Mouse (Mus musculus): ENCODE results near the gene Gm960.
A peak's percentile ranks its signal among the peaks of the same experiment; 100 is the strongest.

Gene Gm960

DNA sequence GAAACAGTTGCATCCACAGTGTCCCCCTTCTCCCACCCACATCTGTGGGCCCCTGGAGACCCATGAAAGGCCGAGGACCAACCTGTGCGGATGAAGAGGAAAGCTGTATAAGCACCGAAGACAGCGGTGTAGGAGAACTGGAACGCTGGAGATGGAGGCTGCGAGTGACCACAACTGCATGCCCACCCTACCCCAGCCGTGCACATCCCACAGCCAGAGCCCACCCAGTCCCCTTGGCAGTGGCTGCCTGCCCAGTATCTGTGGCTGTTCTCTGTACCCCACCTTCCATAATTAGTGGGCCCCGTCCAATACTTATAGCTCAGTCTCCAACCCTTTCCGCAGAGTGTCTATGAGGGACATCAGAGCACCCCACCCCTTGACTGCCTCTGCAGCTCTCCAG, 75.0 kb downstream of the Gm960 start:
- DNase-seq (ENCODE audit: low spot score): no peak

DNA sequence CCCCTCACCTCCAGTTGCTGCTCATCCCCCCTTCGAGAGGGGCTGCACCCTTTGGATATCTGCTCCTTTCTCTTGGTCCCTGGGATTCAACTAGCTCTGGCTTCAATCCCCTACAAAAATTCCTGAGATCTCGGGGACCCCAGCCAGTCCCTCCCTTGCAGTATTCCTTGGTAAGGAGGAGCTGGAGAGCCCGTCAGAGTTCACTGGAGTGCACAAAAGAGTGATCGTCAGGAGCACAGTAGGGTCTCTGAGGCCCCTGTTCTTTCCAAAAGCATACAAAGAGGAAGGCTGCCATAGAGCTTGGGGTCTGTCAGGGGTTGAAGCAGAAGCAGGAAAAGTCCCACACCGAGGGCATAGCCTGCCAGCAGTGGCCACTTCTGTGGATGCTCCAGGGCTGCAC, 75.7 kb downstream of the Gm960 start:
- DNase-seq (ENCODE audit: low spot score): no peak

DNA sequence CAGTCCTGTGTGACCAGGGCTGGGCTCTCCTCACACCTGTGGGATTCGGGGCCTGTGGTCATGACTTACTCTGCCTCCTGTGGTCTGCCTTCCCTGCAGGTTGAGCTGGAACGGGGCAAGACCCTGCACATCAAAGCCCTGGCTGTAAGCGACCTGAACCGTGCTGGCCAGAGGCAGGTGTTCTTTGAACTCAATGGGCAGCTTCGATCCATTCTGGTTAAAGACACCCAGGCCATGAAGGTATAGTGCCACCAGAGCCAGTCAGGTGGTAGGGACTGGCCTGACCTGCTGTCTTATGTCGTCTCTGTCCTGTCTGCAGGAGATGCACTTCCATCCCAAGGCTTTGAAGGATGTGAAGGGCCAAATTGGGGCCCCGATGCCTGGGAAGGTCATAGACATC, 77.7 kb downstream of the Gm960 start:
- DNase-seq (ENCODE audit: low spot score): no peak

DNA sequence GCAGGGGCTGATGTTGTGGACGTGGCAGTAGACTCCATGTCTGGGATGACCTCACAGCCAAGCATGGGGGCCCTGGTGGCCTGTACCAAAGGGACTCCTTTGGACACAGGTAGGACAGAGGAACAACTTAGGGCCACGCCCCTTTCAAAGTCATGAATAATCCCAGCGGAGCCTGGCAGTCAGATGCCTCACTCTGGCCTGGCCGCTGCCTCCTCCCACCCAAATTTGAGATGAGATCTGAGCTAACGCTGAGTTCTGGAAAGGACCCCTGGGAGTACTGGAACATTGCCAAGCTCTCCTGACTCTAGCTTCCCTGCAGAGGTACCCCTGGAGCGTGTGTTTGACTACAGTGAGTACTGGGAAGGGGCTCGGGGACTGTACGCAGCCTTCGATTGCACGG, 79.0 kb downstream of the Gm960 start:
- no peak for DNase-seq (ENCODE audit: low spot score)

DNA sequence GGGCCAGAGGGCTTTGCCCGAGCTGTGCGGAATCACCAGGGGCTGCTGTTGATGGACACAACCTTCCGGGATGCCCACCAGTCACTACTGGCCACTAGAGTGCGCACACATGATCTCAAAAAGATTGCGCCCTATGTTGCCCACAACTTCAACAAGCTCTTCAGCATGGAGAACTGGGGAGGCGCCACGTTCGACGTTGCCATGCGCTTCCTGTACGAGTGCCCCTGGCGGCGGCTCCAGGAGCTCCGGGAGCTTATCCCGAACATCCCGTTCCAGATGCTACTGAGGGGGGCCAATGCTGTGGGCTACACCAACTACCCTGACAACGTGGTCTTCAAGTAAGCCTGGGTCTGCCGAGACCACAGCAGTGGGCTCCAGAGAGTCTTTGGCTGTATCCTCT, 80.3 kb downstream of the Gm960 start:
- DNase-seq (ENCODE audit: low spot score): no peak

DNA sequence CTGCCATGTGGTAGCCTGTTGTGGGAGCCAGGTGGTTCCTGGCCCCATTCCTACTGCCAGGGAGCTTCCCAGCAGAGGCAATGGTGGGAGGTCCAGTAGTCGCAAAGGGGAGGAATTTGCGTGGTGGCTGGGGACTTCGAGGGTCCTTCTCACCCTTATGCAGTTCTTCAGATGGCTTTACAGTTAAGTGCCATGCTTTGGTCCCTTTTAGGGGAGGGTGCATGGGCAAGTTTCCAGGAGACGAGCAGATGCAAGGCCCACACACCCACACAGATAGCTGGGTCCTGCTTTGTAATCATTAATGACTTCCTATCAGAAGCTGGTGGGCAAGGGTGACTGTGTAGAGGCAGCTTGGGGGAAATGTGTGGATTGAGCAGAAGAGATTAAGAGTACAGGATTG, 81.9 kb downstream of the Gm960 start:
- no peak for DNase-seq (ENCODE audit: low spot score)

DNA sequence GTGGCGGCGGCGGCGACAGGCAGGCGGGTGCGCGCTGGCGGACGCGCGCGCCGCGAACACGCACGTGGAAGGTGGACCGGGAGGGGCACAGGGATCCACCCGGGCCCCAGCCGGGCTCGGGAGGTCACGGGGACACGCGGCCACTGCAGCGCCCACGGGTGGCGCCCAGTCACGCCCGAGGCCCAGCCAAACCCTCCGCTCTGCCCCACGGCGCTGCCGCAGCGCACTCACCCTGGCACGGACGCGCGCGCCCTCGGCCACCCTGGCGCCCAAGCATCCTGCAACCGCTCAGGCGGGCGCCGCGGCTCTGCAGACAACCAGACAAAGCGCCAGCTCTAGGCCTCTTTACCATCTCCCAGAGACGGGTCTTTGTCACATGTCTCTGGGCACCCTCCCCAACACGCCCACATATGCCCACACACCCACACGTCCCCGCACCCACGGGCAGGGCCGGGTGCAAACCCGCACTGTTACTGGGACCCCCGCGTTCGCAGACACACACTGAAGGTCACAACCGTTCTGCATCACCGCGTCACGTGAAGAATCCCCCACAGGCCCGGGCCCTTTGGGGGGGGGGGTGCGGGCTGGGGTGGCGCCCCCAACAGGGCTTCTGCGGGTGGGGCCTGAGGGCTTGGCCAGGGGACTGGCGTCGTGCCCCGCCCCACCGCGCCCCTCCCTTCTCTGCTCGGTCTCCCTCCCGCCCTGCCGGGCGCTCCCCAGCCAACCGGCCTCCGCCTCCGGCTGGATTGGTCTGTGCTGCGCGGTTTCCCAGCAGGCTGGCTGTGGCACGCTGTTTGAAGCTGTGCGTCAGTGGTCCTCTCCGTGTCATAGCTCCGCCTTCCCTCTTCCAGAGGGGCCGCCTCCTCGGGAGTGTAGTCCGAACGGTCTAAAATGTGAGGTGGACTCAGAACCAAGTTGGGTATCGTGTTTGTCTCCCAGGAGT, 83.0 kb downstream of the Gm960 start, which contains the start of gene Lrfn4:
Gene Lrfn4 (minus strand): TSS at position 517 of the 943 bp plus-strand sequence.
- DNase-seq (ENCODE audit: low spot score): peak; percentile 73

DNA sequence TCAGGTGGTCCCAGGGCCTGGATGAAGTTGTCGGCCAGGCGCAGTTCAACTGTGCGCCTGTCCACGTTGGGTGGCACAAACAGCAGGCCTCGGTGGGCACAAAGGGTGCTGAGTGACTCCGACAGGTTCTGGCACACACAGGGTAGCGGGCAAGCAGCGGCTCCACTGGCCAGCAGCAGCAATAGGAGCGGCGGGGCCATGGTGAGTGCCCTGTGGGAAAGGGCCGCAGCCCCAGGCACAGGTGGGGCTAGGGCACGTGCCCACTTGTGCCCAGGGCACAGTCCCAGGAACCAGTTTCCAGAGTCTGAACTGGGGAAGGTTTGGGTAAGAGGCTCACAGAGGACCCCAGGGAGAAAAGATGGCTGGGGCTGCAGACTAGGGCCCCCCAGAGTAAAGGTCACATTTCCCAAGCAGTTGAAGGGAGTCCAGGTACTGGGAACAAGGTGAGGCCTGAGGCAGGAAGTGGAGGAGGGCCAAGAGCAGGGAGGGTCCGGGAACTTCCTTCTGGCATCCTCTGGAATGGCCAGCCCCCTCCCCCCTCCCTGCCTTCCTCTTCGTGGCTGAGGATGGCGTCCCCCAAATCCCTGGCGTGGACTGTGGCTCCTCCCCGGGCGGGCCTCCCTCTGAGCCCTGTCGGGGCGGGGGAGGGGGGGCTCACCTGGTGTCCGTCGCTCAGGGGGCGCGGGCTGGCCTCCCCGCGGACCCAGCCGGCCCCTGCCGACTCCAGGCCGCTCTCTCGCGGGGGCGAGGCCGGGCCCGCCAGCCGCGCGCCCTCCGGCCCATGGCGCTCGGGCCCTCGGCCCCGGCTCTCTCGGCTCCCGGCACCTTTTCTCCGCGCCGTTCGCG, 83.9 kb downstream of the Gm960 start:
- DNase-seq (ENCODE audit: low spot score): no peak

DNA sequence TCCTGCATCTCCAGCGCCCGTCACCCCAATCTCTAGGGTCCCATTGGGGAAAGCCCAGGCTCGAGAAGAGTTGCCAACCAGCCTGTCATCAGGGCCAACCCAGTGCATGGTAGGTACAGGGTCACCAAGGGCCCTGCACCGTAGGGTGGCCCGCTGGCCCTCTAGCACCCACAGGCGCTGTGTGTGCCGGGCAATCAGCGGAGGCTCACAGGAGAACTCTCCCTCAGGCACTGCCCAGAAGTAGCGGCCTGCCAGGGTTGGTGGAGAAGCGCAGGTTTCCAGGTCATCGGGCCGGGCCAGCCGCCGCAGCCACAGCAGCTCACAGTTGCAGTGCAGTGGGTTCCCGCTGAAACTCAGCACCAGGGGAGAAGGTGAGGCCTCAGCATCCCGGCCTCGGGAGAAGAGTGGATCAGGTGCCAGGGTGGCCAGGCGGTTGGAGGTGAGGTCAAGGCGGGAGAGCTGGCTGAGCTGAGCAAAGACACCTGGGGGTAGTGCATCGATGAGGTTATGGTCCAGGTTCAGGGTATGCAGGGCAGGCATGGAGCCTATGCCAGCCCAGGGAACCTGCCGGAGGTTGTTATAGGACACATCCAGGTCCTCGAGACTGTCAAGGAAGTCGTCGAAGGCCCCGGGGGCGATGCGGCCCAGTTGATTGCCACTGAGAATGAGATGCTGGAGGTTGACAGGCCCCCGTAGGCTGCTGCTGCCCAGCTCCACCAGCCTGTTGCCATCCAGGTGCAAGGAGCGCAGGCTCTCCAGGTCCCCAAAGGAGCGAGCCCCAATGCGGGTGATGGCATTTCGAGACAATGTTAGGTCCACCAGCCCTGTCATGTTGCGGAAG, 84.8 kb downstream of the Gm960 start:
- no peak for DNase-seq (ENCODE audit: low spot score)

DNA sequence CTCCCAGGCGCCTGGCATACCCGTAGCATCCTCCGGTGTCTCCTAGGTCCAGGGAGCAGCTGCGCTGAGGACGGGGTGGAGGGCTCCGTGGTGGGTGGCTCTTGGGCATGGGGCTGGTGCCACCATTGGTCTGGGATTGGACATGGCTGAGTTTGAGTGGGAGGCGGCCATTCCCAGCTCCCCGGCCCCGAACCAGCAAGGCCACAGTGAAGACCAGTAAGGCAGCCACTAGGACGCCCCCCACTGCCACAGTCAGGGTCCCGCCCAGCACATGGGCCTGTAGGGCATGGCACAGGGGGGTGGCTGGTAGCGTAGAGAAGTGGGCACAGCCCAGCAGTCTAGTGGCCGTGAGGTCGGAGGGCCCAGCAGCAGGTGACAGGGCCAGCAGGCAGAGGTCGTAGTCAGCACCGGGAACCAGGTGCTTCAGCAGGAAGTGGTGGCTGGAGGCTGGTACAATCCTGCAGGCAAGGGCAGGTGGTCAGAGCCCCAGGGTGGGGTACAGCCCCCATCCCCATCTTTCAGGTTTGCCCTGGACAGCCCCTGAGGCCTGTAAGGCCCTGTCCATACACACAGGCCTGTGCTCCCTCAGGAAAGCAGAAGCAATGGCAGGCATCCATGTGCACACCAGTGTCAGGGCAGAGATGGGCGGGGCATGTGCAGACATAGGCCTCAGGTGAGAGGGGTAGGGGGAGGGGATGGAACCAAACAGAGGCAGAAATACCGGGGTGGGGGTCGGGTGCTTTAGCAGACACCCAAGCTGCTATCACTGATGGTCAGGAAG, 86.1 kb downstream of the Gm960 start:
- DNase-seq (ENCODE audit: low spot score): no peak

DNA sequence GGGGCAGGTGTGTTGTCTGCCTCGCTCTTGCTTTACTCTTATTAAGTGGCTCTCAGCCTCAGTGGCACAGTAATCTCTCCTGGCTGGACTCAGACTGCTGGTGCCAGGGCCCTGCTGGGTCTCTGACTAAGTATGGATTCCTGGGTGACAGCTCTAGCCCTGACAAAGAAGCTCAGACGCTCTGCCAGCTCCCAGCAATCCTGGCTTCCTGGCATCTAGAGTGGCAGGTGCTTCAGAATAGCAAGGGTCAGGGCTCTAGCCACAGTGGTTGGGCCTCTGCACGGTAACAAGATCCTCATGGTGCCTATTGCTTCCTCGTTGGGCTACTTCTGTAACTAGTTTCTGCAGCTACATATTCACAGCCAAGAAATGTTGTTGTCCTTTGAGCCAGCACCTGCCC, 88.4 kb downstream of the Gm960 start:
- DNase-seq (ENCODE audit: low spot score): no peak

DNA sequence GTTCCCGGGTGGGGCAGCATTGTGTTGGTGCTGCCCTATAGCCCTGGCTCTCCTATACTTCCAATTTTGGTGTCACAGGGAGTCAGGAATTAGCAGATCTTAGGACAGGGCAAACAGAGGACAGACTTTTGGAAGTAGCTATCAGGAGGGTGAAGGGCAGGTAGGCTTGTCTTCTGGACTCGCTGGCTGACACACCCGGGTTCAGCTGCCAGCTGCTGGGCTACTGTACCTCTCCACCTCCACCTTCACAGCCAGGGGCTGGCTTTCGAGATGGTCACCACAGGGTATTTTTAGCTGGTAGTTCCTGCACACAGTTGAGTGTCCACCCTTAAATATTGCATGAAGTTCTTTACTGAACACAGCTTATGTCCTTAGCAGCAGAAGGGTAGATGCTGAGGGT, 90.0 kb downstream of the Gm960 start:
- no peak for DNase-seq (ENCODE audit: low spot score)

DNA sequence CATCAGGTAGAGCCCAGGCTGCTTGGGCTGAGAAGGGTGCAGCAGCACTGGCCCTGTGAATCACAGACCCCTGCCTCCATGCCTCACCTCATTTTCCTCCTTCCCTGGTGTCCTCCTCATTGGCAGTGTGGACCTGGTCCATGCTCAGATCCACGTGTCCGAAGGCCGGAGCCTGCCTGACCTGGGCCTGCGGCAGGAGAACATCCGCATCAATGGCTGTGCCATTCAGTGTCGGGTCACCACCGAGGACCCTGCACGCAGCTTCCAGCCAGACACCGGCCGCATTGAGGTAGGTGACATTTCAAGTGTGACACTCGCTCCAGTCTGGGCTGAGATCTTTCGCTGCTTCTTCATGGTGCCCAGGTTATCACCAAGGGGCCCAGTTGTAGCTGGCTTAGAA, 91.1 kb downstream of the Gm960 start:
- DNase-seq (ENCODE audit: low spot score): no peak

DNA sequence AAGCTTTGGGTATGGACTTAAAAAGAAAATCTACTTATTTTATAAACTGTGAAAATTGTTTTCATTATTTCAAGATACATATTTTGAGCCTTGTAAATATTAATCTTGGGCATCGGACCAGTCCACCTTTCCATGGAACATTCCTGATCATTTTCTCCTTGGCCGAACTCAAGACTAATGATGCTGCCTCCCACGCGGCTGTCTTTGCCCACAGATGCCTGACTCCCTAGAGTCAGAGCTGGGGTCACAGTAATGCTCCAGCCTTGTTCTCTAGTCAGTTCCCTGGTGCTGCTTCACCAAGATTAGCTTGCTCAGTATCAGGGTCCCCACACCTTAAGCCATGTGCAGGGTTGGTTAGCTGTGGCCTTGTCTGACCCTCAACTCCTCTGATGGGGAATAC, 92.8 kb downstream of the Gm960 start:
- no peak for DNase-seq (ENCODE audit: low spot score)

DNA sequence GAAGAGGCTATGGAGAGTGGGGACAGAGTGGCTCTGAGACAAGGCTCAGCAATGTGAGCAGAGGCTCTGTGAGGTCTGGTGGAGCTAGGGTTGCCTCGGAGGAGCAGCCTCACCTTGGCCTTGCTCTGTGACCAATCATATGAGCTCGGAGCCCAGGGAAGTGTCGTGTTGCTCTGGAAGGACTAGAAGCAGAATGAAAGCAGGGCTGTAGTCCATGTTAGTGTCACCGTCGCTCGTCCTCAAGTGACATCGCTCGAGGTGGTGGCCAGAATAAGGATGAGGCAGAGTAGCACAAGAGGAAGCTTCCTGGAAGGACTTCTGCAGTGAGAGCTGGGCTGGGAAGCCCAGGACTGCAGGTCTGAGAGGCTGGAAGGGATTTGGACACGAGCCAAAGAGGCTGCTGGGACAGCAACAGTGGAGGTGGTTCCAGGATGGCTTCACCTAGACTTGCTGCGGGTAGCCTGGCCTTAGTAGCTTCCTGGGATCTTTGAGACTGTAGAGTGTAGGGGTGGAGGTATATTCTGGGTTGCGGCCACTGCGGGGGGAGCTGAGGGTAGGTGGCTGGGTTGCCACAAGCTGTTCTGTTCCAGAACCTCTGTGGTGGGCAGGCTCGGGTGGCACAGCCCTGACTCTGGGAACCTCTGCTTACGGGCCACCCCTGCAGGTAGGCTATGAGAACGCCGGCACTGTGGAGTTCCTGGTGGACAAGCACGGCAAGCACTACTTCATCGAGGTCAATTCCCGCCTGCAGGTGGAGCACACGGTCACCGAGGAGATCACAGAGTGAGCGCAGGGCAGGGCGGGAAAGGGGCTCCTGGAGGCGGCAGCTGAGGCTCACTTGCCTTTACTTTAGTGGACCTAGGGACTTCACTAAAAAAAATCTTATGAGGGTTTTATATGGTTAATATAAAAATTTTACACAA, 94.4 kb downstream of the Gm960 start:
- DNase-seq (ENCODE audit: low spot score): no peak

DNA sequence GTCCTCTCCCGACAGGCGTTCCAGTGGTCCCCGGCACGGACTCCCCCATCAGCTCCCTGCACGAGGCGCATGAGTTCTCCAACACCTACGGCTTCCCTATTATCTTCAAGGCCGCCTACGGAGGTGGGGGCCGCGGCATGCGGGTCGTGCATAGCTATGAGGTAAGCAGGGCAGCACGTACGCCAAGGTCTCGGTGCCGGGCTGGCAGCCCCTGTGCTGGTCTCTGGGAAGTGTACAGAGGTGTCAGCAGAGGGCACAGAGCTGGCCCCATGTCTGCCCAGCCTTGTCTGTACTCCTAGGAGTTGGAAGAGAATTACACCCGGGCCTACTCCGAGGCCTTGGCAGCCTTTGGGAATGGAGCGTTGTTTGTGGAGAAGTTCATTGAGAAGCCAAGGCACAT, 96.0 kb downstream of the Gm960 start:
- no peak for DNase-seq (ENCODE audit: low spot score)

DNA sequence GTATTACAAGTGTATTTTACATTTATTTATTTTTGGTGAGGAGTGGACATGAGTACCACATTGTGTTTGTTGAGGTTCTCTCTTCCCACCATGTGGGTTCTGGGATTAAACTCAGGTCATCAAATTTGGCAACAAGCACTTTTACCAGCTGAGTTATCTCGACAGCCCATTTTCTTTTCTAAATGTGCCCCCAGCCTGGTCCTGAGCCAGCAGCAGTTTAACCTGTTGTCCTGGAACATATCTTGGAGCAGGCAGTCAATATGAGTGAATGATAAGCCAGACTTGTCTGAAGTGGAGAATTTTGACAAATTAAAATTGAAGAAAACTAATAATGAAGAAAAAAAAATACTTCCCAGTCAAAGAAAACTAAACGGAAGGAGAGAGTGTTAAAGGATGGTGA, 102.4 kb downstream of the Gm960 start:
- DNase-seq (ENCODE audit: low spot score): no peak

DNA sequence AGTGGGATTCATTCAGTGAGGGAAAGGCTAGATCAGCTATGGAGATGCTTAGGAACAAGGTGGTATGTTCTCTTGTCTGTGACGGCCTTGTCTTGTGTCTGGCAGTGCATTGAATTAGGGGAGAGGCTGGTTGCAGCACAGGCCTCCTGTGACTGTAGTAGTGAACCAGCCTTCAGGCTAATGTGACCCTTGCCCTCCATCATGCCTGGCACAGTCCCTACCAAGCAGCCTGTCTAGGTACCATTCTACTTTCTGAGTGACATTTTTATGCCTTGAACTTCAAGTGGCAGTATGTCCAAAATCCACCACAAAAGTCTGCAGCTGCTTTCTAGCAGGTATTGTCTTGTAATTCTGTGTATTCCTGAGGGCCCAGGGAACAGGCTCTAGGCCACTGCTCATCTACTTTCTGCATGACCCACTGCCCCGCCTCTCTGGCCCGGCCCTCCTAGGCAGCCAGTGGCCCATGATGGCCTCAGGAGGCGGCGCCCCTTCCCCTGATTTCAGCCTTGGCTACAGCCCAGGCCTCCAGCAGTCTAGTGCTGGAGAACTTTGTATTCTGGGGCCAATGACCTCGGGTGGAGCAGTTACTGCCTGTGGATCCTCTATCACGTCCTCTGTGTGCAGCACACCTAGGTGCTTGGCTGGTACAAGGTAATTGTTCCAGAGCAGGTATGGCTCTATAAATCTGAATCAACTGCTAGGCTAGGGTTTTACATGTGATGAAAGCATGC, 104.5 kb downstream of the Gm960 start:
- DNase-seq (ENCODE audit: low spot score): no peak

DNA sequence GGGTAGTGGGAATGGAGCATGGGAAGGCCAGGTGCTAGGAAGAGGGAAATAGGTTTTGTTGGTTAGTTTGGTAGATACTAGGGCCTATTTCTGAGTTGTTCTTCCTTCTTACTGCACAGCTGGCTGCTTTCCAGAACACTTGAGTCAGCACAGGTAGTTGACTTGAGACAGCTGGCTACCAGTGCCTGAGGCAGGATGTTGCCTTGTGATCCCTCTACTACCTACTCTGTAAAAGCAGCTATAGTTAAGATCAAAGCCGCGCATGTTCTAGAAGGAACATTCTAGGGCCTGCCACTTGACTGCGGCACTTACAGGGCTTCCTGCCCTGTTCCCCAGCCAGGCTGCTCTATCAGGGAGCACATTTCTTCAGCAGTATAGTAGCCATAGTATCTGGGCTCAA, 108.4 kb downstream of the Gm960 start:
- no peak for DNase-seq (ENCODE audit: low spot score)

DNA sequence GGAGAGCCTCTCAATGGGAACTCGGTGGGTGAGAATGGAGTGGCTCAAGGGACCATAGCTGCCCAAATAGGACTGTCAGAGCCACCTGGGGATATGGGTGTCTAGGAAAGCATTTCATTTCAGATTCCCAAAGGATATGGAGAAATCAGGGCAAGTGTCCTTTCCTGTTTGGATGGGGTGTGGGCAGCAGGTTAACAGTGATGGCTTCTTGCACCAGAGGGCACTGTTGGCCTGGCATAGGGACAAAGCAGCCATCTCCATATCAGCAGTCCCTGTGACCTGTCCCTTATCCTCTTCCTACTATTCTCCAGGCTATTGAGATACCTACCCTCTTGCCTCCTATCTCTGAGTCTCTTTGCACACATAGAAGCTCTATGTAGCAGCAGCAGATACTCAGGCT, 109.4 kb downstream of the Gm960 start:
- no peak for DNase-seq (ENCODE audit: low spot score)
